Mouse (Mus musculus) stomach, postnatal 0 days (tissue): ENCODE results near the gene Kif1b.

ENCODE experiments used
- CTCF ChIP-seq: IDR thresholded peaks from 2 replicates; pipeline ENCODE4 v1.5.1; 2016; ENCODE audit warnings: antibody characterized with exemption, low read depth, mild to moderate bottlenecking, moderate library complexity
- EP300 ChIP-seq: optimal IDR thresholded peaks from 2 replicates; pipeline ENCODE3; 2016; ENCODE audit warnings: antibody characterized with exemption

DNA sequence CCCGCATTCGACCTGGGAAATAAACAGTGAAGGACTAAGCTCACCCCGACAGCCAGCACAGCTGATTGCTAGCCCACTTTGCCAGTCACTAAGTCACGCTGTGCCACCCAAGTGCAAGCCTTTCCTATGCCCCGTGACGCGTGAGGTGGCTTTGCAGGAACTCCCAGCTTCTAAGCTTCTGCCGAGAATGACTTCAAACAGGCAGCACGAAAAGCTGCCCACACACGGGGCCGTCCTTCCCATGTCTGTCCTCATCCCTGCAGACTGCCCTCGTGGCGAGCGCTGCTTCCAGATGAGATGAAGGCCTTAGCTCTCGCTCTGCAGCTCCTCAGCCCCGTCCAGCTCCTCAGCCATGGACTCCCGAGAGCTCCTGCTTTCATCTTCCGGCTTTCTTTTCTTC, 179.0 kb downstream of the Kif1b start:
- no peak for TF ChIP-seq CTCF
- no peak for TF ChIP-seq EP300
